Mouse (Mus musculus) heart, embryonic 10.5 days (tissue): ENCODE results near the gene Idh1. TPM values are rescaled to one million over a fixed set of nuclear protein-coding genes. Genes with fewer than 3 reads are reported as not detected.
A peak's percentile ranks its signal among the peaks of the same experiment; 100 is the strongest.

Experiments
- DNase-seq: peaks from one replicate; pipeline ENCODE4 v3.0.0-alpha.2; 2017; ENCODE audit warnings: low spot score
- H3K27ac ChIP-seq: fragments of 300-500 bp; sonication (generic); 2 replicates; pipeline ENCODE4 v1.5.1; 2016; ENCODE audit warnings: mild to moderate bottlenecking
- H3K27me3 ChIP-seq: fragments of 300-500 bp; sonication (generic); 2 replicates; pipeline ENCODE4 v1.6.1; 2016; ENCODE audit warnings: mild to moderate bottlenecking; ENCODE audit not compliant: poor library complexity, insufficient read depth, severe bottlenecking
- H3K36me3 ChIP-seq: fragments of 300-500 bp; sonication (generic); 2 replicates; pipeline ENCODE4 v1.6.1; 2016; ENCODE audit warnings: mild to moderate bottlenecking, moderate library complexity
- H3K4me1 ChIP-seq: fragments of 300-500 bp; sonication (generic); 2 replicates; pipeline ENCODE4 v1.6.1; 2016; ENCODE audit warnings: mild to moderate bottlenecking
- H3K4me3 ChIP-seq: fragments of 300-500 bp; sonication (generic); 2 replicates; pipeline ENCODE4 v1.5.1; 2016; ENCODE audit warnings: mild to moderate bottlenecking, moderate library complexity
- H3K9me3 ChIP-seq: fragments of 300-500 bp; sonication (generic); 2 replicates; pipeline ENCODE4 v1.6.1; 2016; ENCODE audit warnings: mild to moderate bottlenecking, moderate library complexity
- WGBS: fragments of 180-500 bp; shearing (Covaris S2); methylation state at CpG from one replicate; pipeline ENCODE4 v1.1.7; 2016; 5-methylcytosine and 5-hydroxymethylcytosine counted together
- polyA plus RNA-seq: library from polyadenylated mRNA; unstranded; fragments of >200 nt; fragmentation: Nextera tagmentation; extraction: Ambion mirVana; gene quantifications from 2 replicates; pipeline ENCODE4 v1.2.1, GENCODE M21; 2016

The Idh1 gene
- polyA plus RNA-seq, 1 experiment from 2014 or later, result 111 TPM

DNA sequence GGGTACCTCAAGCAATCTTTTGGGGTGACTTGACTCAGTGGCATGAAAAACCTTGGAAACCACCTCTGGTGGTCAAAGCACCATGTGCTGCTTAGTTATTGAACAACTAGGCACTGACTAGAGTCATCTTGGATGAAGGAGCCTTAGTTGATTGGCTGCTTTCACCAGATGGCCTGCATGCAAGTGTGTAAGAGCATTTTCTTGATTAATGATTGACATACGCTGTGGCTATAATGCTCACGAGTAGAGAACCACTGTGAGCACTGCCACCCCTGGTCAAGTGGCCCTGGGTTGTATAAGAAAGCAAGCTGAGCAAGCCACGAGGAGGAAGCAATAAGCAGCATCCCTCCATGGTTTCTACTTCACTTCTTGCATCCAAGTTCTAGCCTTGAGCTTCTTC lies 56.1 kb downstream of the Idh1 start:
- WGBS, result 70% methylated on average over 3 of the region's 3 CpGs
- no peak for DNase-seq
- Histone ChIP-seq H3K27ac (no peak overlapping the region), H3K9me3 (no peaks in the 10 kb centered on the region), H3K27me3 (no peaks in the 10 kb centered on the region), H3K4me3 (no peak overlapping the region), H3K36me3 (no peaks in the 10 kb centered on the region), H3K4me1 (no peaks in the 10 kb centered on the region)

DNA sequence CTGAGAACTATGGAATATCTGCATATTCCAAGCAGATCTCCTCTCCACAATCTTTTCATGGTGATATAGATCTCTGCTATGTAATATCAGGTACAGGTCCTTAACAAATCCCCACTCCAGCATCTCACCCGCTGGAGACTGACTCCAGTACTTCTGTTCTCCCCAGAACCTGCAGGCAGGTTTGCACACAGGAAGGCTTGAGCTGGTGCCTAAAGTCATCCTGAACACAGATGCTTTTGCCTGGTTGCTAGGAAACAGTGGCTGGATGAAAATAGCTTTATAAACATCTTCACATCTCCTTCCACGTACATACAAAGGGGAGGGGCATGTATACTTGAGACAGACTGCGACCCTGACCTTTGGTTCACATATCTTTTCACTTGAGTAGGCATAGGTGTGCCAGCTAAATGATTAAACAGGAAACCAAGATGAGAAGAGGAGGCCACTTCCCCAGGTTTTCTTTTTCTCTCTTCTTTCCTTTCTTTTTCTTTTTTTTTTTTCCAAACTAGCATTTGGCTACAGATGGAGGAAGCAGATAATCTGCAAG lies 56.6 kb downstream of the Idh1 start:
- Histone ChIP-seq H3K27ac (no peak overlapping the region), H3K4me1 (no peaks in the 10 kb centered on the region), H3K36me3 (no peaks in the 10 kb centered on the region), H3K4me3 (no peak overlapping the region), H3K27me3 (no peaks in the 10 kb centered on the region), H3K9me3 (no peaks in the 10 kb centered on the region)
- no peak for DNase-seq
- 81% methylated on average over 3 of the region's 3 CpGs for WGBS

DNA sequence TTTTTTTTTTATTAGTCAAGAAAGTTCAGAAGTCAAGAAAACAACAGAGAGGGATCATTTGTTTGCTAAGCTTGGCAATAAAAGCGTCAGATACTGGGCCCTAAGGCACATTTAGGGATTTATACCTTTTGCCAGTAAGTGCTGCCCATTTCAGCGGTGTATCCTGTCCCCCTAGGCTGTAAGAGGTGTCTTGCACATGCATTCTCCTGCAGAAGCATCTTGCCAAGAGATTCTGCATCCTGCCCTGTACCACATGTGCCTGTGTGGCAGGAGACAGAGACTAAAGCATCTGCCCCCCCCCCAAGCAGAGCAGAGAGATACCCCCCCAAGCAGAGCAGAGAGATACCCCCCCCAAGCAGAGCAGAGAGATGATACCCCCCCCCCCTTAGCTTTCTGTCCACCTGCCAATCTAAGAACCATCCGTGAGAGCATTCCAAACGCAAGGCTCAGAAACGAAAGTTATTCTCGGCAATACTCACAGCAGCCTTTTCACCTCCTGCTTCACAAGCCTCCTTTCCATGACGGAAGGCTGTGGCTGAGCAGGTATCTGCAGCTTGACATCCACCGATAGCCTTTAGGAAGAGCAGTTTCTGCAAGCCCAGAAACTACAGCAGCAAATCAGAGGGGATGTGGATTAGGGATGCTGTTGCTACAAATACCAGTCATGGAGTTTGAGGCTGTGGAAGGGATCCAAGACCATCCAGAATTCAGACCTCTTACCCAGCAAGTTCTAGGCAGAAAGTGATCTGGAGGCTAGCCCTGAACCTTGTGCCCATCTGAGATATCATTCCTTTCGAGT lies 63.5 kb downstream of the Idh1 start, which contains the start of gene D630023F18Rik:
D630023F18Rik (minus strand) TSS at position 641 of the 799 bp plus-strand sequence.
- WGBS, result 32% methylated on average over 9 of the region's 9 CpGs
- DNase-seq, result no peak
- H3K27ac ChIP-seq, result no peak within 1 kb of the TSS
- H3K4me3 ChIP-seq, result peak within 1 kb of the TSS; percentile 43
- H3K9me3 ChIP-seq, result no peaks in the 10 kb centered on the region
- H3K27me3 ChIP-seq, result no peaks in the 10 kb centered on the region
- H3K4me1 ChIP-seq, result no peaks in the 10 kb centered on the region
- no peaks in the 10 kb centered on the region for H3K36me3 ChIP-seq

DNA sequence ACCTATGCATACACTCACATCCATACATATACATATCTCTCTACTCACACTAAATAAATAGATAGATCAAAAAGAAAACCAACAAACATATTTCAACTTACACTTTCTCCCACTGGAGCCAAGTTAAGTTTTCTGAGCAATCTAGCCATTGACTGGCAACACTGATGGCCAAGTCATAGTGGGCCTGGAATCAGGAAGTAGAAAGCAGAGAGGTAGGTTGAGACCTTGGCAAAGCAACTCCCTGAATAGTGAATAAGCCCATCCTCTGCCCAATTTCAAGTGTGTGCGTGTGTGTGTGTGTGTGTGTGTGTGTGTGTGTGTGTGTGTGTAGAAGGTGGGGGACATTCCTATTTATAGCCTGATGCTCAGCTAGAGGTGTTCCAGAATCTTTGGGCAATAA lies 66.9 kb downstream of the Idh1 start, which contains the start of gene Gm28845:
Gm28845 (minus strand) TSS at position 121 of the 400 bp plus-strand sequence.
- H3K36me3 ChIP-seq, result no peaks in the 10 kb centered on the region
- no peaks in the 10 kb centered on the region for H3K4me1 ChIP-seq
- 68% methylated on average over 1 of the region's 1 CpGs for WGBS
- H3K27ac ChIP-seq, result no peak within 1 kb of the TSS
- H3K27me3 ChIP-seq, result no peaks in the 10 kb centered on the region
- no peak for DNase-seq
- H3K4me3 ChIP-seq, result no peak within 1 kb of the TSS
- no peaks in the 10 kb centered on the region for H3K9me3 ChIP-seq

DNA sequence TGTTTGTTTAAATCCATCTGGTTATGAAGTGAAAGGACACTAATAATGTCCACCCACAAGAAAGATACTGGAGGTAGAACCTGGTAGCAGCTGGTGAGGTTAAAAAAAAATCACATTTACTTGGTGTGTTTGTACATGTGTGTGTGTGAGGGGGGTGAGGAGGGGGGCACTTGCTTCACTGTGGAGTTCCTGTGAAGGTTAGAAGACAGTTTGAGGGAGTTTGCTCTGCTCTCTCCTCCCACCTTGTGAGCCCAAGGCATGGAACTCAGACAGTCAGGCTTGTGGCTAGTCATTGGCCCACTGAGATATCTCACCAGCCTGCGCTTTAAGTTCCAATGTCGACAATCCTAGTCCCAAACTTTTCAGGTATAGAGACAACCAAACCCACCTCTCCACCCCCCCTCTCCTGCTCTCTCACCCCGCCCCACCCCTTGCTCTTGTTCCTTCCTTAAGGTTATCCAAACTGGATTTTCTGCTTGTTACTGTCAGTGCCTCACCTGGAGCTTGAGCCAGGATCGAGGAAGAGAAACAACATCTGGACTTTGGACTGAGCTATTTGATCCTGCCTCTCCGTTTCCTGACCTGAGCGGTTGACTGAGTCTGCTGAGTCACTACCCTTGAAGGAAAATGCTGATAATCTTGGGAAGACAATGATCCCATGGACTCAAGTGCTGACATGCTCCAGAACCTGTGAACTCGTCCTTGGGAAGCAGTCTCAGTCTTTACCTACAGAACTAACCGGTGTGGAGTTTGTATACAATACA lies 68.0 kb downstream of the Idh1 start:
- no peak overlapping the region for H3K27ac ChIP-seq

DNA sequence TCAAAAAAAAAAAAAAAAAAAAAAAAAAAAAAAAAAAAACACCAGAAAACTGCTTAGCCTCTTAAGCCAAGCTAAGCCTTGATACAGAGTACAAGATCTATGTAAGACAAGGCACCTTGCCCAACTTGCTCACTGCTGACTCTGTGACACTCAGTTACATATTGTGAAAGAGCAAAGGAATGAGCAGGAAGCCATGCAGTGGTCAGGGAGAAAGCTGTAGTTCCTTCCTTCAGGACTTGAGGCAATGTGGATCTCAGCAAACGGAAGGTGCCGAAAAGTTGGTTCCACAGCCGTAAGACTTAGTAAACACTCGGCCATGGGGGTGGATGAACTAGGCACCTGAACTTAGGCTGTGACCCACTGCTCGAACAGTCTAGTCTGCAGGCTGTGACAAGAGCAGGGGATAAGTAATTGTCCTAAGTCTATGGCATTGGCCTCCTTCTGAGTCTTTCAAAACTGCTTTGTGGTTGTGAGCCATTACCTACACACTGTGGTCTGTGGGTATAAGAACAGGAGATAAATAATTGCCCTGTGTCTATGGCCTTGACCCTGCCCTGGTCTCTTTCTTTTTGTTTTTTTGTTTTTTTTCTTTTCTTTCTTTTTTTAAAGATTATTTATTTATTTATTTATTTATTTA lies 72.6 kb downstream of the Idh1 start:
- no peaks in the 10 kb centered on the region for H3K9me3 ChIP-seq
- no peak overlapping the region for H3K4me3 ChIP-seq
- no peak for DNase-seq
- H3K36me3 ChIP-seq, result no peaks in the 10 kb centered on the region
- no peak overlapping the region for H3K27ac ChIP-seq
- WGBS, result 87% methylated on average over 5 of the region's 5 CpGs
- H3K27me3 ChIP-seq, result no peaks in the 10 kb centered on the region
- peaks cover 8% of the 10 kb centered on the region; the same call in 1 of the 2 replicates for H3K4me1 ChIP-seq

More for the DNA sequence above, 68.0 kb downstream of the Idh1 start:
- Histone ChIP-seq H3K4me3 (no peak overlapping the region), H3K36me3 (no peaks in the 10 kb centered on the region), H3K4me1 (no peaks in the 10 kb centered on the region), H3K9me3 (no peaks in the 10 kb centered on the region), H3K27me3 (no peaks in the 10 kb centered on the region)
- no peak for DNase-seq
- WGBS, result 60% methylated on average over 8 of the region's 8 CpGs

DNA sequence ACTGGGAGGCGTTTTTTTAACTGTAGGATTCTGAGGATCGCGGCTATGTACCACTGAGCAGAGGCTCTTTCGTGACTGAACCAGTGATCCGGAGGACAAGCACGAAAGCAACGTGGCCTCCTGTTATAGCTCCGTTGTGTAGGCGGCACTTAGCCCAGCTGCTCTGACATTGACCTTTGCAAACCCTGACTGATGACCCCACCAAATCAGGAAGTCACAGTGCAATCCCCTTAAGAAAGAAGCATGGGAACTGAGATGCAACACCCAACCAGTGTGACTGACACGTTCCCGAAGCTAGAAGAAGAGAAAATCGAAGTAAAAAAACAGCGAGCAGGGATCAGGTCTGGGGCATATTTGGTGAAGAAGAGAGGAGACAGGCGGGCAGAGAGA lies 73.5 kb downstream of the Idh1 start:
- H3K36me3 ChIP-seq, result no peaks in the 10 kb centered on the region
- peak overlapping the region; percentile 44; the same call in 1 of the 2 replicates for H3K27ac ChIP-seq
- WGBS, result 52% methylated on average over 14 of the region's 14 CpGs
- peak overlapping the region; percentile 33; the same call in 1 of the 2 replicates for H3K4me3 ChIP-seq
- DNase-seq, result no peak
- H3K27me3 ChIP-seq, result no peaks in the 10 kb centered on the region
- no peaks in the 10 kb centered on the region for H3K9me3 ChIP-seq
- peaks cover 8% of the 10 kb centered on the region; the same call in 1 of the 2 replicates for H3K4me1 ChIP-seq

DNA sequence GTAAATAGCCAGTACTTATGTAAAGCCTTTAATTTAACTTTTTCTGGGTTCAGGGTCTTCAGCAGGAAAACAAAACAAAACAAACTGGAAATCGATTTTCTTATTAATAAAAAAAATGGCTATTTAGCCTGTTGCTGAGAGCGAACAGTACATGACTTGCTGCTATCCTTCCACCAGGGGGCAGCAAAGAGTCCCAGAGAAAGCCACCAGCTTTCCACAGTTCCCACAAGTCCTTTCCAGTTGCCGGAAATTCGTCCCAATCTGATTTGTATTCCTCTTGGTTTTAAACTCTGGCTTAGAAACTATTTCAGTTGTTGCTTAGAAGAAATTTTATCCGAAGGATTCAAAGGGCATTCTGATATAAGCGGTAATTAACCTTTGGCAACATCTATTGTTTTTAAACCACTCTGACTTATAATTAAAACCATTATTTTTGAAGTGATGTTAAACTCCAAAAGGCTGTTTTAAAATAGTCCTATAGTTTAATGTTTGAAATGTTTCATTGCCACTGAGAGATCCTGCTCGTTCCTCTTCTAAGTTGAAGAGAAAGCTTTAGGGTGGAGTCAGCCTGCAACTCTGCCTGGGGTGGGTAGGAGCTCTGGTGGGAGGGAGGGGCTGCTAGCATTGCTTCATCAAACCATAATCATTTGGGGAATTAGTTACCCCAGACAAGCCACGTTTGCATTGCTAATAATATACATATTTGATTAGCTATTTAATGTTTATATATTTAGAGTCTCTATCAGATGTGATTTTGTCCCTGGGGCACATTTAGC lies 74.1 kb downstream of the Idh1 start:
- peak overlapping the region; percentile 44 for H3K27ac ChIP-seq
- H3K4me3 ChIP-seq, result peak overlapping the region; percentile 33
- no peaks in the 10 kb centered on the region for H3K9me3 ChIP-seq
- 13% methylated on average over 8 of the region's 8 CpGs for WGBS
- H3K36me3 ChIP-seq, result no peaks in the 10 kb centered on the region
- no peaks in the 10 kb centered on the region for H3K27me3 ChIP-seq
- peaks cover 8% of the 10 kb centered on the region; the same call in 1 of the 2 replicates for H3K4me1 ChIP-seq
- peak; percentile 85 for DNase-seq

DNA sequence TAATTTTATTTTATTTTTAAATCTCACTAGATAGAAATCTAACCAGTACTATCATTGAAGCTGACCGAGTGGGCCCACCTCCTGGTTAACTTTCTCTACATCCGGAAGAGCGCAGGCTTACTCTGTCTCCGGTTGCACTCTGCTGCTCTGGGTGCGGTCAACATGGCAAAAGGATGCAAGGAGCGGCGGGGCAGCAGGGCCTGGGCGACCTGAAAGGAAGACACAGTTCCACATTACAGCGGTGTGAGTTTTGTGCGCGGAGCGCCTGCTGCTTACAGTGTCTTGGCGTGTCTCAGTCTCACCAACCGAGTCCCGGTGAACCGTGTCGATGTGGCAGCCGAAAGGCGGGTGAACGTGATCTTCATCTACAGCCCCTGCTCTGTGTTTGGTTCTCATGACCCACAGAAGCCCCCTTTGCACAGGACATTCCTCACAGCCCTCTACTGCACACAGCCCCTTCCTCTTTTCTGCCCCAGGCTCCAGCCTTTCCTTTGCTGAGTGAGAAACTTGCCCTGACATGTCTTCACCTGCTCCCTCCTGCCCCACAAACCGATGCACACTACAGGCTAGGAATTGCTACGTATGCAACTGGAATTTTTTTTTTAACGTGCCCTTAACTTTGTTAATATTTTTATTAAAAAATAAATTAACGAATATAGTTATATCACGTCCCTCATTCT lies 76.4 kb downstream of the Idh1 start:
- Histone ChIP-seq H3K9me3 (no peaks in the 10 kb centered on the region), H3K27ac (no peak overlapping the region), H3K36me3 (no peaks in the 10 kb centered on the region), H3K4me1 (peaks cover 8% of the 10 kb centered on the region; the same call in 1 of the 2 replicates), H3K27me3 (no peaks in the 10 kb centered on the region), H3K4me3 (no peak overlapping the region)
- 61% methylated on average over 25 of the region's 25 CpGs for WGBS
- no peak for DNase-seq

DNA sequence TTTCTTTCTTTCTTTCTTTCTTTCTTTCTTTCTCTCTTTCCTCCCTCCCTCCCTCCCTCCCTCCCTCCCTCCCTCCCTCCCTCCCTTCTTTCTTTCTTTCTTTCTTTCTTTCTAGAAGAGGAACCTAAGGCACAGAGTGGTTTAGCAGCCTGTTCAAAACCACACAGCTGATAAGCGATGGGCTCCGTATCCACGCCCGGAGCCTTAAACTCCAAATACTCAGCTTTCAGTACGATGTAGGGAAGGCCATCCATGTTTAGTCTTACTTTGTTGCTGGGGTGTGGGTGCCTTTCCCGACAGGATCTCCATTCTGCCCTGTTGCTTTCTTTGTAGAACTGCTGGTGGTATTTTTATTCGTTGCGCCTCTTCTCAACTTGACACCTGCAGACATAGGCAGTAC lies 77.1 kb downstream of the Idh1 start:
- no peak overlapping the region for H3K27ac ChIP-seq
- no peaks in the 10 kb centered on the region for H3K9me3 ChIP-seq
- peaks cover 8% of the 10 kb centered on the region; the same call in 1 of the 2 replicates for H3K4me1 ChIP-seq
- WGBS, result 84% methylated on average over 8 of the region's 8 CpGs
- H3K27me3 ChIP-seq, result no peaks in the 10 kb centered on the region
- no peak for DNase-seq
- H3K36me3 ChIP-seq, result no peaks in the 10 kb centered on the region
- no peak overlapping the region for H3K4me3 ChIP-seq
